Mouse (Mus musculus): ENCODE results near the gene Igf1. TPM values are rescaled to one million over a fixed set of nuclear protein-coding genes. Genes with fewer than 3 reads are reported as not detected.

The Igf1 gene
- polyA plus RNA-seq, 1 experiment from 2014 or later: 11.4 TPM

DNA sequence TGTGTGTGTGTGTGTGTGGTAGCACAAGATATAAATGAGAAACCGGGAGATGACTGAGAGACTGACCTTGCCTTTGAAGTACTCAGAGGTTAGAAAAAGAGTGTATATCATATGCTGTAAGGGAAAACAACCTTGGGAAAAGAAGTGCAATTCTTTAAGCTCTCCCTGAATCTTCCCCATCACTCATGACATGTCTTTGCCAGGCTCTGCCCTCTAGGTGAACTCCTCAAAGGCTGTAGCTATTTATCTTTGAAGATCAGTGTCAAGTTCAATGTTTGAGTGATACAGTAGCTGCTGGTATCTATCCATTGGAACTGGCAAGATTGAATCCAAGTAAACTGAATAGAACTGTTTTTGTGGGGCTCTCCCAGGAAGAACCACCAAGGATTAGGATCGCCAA is 9.2 kb downstream of the Igf1 start:
- Histone ChIP-seq H3K27me3 (ENCODE audit: control insufficient read depth, insufficient read depth, low read depth, low read length) (no peaks in the 10 kb centered on the region), H3K4me1 (ENCODE audit: control insufficient read depth, insufficient read depth, low read length) (no peaks in the 10 kb centered on the region), H3K36me3 (ENCODE audit: control insufficient read depth, insufficient read depth, low read length) (no peaks in the 10 kb centered on the region), H3K9me3 (replicated peaks; ENCODE audit: control insufficient read depth, low read length, poor library complexity, severe bottlenecking) (no peaks in the 10 kb centered on the region), H3K4me2 (ENCODE audit: low read length) (no peak overlapping the region), H3K4me3 (ENCODE audit: low read depth, low read length) (no peak overlapping the region), H3K9ac (ENCODE audit: low read depth, low read length) (no peak overlapping the region), H3K27ac (ENCODE audit: low read length) (no peak overlapping the region)
- no peak for ATAC-seq
- WGBS: 79% methylated on average over 2 of the region's 2 CpGs

DNA sequence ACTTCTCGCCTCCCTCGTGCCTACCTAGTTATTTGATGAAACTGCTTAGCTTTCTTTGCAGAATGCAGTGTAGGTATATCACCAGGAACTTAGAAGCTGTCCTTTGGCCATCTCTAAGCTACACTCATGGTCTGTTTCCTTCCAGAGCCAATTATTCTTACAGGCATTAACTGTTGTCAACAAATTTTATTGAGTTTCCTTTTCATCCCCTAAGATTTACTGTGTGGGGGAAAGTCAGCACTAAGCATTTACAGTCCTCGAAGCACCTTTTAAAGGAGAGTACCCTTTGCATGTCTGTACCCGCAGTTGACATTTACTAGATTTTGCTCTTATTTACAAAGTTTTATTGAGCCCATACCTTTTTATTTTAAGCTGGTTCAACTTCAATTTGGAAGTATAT is 9.6 kb downstream of the Igf1 start:
- no peaks in the 10 kb centered on the region for H3K4me1 ChIP-seq (ENCODE audit: control insufficient read depth, insufficient read depth, low read length)
- H3K9me3 ChIP-seq (replicated peaks; ENCODE audit: control insufficient read depth, low read length, poor library complexity, severe bottlenecking): no peaks in the 10 kb centered on the region
- no peak overlapping the region for H3K9ac ChIP-seq (ENCODE audit: low read depth, low read length)
- H3K4me2 ChIP-seq (ENCODE audit: low read length): no peak overlapping the region
- ATAC-seq: no peak
- no peaks in the 10 kb centered on the region for H3K36me3 ChIP-seq (ENCODE audit: control insufficient read depth, insufficient read depth, low read length)
- no peak overlapping the region for H3K27ac ChIP-seq (ENCODE audit: low read length)
- H3K27me3 ChIP-seq (ENCODE audit: control insufficient read depth, insufficient read depth, low read depth, low read length): no peaks in the 10 kb centered on the region
- no peak overlapping the region for H3K4me3 ChIP-seq (ENCODE audit: low read depth, low read length)
- WGBS: 86% methylated on average over 4 of the region's 4 CpGs

GRCm38 (mm10) chr10:87868349-87869053 is 10.4 kb downstream of the Igf1 start:
- Histone ChIP-seq H3K9me3 (replicated peaks; ENCODE audit: control insufficient read depth, low read length, poor library complexity, severe bottlenecking) (no peaks in the 10 kb centered on the region), H3K27me3 (ENCODE audit: control insufficient read depth, insufficient read depth, low read depth, low read length) (no peaks in the 10 kb centered on the region), H3K4me3 (ENCODE audit: low read depth, low read length) (no peak overlapping the region), H3K9ac (ENCODE audit: low read depth, low read length) (no peak overlapping the region), H3K4me2 (ENCODE audit: low read length) (no peak overlapping the region), H3K27ac (ENCODE audit: low read length) (no peak overlapping the region), H3K4me1 (ENCODE audit: control insufficient read depth, insufficient read depth, low read length) (no peaks in the 10 kb centered on the region), H3K36me3 (ENCODE audit: control insufficient read depth, insufficient read depth, low read length) (no peaks in the 10 kb centered on the region)
- 74% methylated on average over 9 of the region's 9 CpGs for WGBS
- no peak for ATAC-seq

DNA sequence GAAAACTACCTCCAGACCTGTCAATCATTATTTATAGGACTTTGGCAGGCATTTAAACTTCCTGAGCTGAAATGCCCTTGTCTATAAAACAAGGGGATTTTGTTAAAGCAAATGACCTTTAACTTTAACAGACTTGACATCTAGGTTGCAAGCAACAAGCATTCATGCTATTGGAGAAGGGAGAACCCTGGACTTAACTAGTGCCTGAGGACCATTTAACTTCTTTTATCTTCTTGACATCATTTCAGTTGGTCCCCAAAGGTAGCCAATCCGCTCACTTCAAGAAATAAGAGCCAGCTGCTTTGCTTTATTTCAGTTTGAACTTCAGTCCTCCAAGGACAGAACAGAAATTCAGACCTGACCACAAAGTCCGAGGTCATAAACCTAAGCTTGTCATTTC is 11.1 kb downstream of the Igf1 start:
- no peak overlapping the region for H3K4me3 ChIP-seq (ENCODE audit: low read depth, low read length)
- no peak overlapping the region for H3K9ac ChIP-seq (ENCODE audit: low read depth, low read length)
- H3K36me3 ChIP-seq (ENCODE audit: control insufficient read depth, insufficient read depth, low read length): no peaks in the 10 kb centered on the region
- no peak overlapping the region for H3K27ac ChIP-seq (ENCODE audit: low read length)
- H3K27me3 ChIP-seq (ENCODE audit: control insufficient read depth, insufficient read depth, low read depth, low read length): no peaks in the 10 kb centered on the region
- no peaks in the 10 kb centered on the region for H3K9me3 ChIP-seq (replicated peaks; ENCODE audit: control insufficient read depth, low read length, poor library complexity, severe bottlenecking)
- WGBS: 73% methylated on average over 2 of the region's 2 CpGs
- H3K4me1 ChIP-seq (ENCODE audit: control insufficient read depth, insufficient read depth, low read length): no peaks in the 10 kb centered on the region
- ATAC-seq: no peak
- no peak overlapping the region for H3K4me2 ChIP-seq (ENCODE audit: low read length)

- 80% methylated on average over 1 of the region's 1 CpGs for WGBS
- no peaks in the 10 kb centered on the region for H3K4me1 ChIP-seq (ENCODE audit: control insufficient read depth, insufficient read depth, low read length)
- no peaks in the 10 kb centered on the region for H3K9me3 ChIP-seq (replicated peaks; ENCODE audit: control insufficient read depth, low read length, poor library complexity, severe bottlenecking)
- no peak overlapping the region for H3K4me2 ChIP-seq (ENCODE audit: low read length)
- H3K27ac ChIP-seq (ENCODE audit: low read length): no peak overlapping the region
- H3K27me3 ChIP-seq (ENCODE audit: control insufficient read depth, insufficient read depth, low read depth, low read length): no peaks in the 10 kb centered on the region
- ATAC-seq: no peak
- no peak overlapping the region for H3K4me3 ChIP-seq (ENCODE audit: low read depth, low read length)
- no peaks in the 10 kb centered on the region for H3K36me3 ChIP-seq (ENCODE audit: control insufficient read depth, insufficient read depth, low read length)
- no peak overlapping the region for H3K9ac ChIP-seq (ENCODE audit: low read depth, low read length)
Measured at GRCm38 (mm10) chr10:87869691-87870090, 11.6 kb downstream of the Igf1 start.

- Histone ChIP-seq H3K27ac (ENCODE audit: low read length) (no peak overlapping the region), H3K36me3 (ENCODE audit: control insufficient read depth, insufficient read depth, low read length) (no peaks in the 10 kb centered on the region), H3K4me1 (ENCODE audit: control insufficient read depth, insufficient read depth, low read length) (no peaks in the 10 kb centered on the region), H3K4me3 (ENCODE audit: low read depth, low read length) (no peak overlapping the region), H3K4me2 (ENCODE audit: low read length) (no peak overlapping the region), H3K27me3 (ENCODE audit: control insufficient read depth, insufficient read depth, low read depth, low read length) (no peaks in the 10 kb centered on the region), H3K9ac (ENCODE audit: low read depth, low read length) (no peak overlapping the region), H3K9me3 (replicated peaks; ENCODE audit: control insufficient read depth, low read length, poor library complexity, severe bottlenecking) (no peaks in the 10 kb centered on the region)
- WGBS: 40% methylated on average over 8 of the region's 8 CpGs
- ATAC-seq: no peak
Measured at GRCm38 (mm10) chr10:87871863-87872647, 14.0 kb downstream of the Igf1 start.

DNA sequence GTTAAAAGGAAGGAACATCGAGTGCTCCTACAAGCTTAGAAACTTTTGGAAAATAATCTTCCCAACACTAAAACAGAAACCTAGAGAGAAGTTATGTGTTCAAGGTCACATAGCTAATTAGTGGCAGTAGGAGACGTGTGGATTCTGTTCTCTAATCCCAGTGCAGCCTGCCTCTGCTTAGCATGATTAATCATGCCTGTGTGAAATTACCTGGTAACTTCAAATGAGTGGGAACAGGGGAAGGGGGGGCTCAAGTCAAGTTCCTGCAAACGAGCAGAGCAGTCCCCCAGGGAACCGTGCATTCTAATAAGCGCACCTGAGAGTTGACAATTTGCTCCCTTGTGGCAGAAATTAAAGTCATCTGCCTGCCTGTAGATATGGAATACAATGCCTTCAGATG is 14.8 kb downstream of the Igf1 start:
- 50% methylated on average over 5 of the region's 5 CpGs for WGBS
- ATAC-seq: no peak
- Histone ChIP-seq H3K9me3 (replicated peaks; ENCODE audit: control insufficient read depth, low read length, poor library complexity, severe bottlenecking) (no peaks in the 10 kb centered on the region), H3K27ac (ENCODE audit: low read length) (no peak overlapping the region), H3K9ac (ENCODE audit: low read depth, low read length) (no peak overlapping the region), H3K4me1 (ENCODE audit: control insufficient read depth, insufficient read depth, low read length) (no peaks in the 10 kb centered on the region), H3K4me3 (ENCODE audit: low read depth, low read length) (no peak overlapping the region), H3K36me3 (ENCODE audit: control insufficient read depth, insufficient read depth, low read length) (no peaks in the 10 kb centered on the region), H3K27me3 (ENCODE audit: control insufficient read depth, insufficient read depth, low read depth, low read length) (no peaks in the 10 kb centered on the region), H3K4me2 (ENCODE audit: low read length) (no peak overlapping the region)

DNA sequence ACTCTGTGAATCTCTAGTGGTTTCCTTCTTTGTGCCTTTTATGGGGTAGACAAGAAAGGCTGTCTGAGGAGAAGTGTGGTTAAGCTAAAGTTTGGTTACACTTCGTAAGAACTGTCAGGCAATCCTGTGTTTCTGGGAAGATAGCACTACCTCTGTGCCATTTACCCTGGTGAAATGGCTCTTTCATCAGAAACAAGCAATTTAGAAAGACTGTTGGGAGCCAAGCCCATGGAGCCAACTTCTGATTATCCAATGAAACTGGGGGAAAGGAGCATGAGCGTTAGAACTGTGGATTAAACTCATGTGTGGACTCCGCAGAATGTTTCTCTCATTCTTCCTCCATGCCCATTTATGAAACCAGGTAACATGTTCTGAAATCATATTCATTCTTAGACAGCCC is 15.5 kb downstream of the Igf1 start:
- Histone ChIP-seq H3K9ac (ENCODE audit: low read depth, low read length) (no peak overlapping the region), H3K4me1 (ENCODE audit: control insufficient read depth, insufficient read depth, low read length) (no peaks in the 10 kb centered on the region), H3K27me3 (ENCODE audit: control insufficient read depth, insufficient read depth, low read depth, low read length) (no peaks in the 10 kb centered on the region), H3K4me2 (ENCODE audit: low read length) (no peak overlapping the region), H3K27ac (ENCODE audit: low read length) (no peak overlapping the region), H3K4me3 (ENCODE audit: low read depth, low read length) (no peak overlapping the region), H3K9me3 (replicated peaks; ENCODE audit: control insufficient read depth, low read length, poor library complexity, severe bottlenecking) (no peaks in the 10 kb centered on the region), H3K36me3 (ENCODE audit: control insufficient read depth, insufficient read depth, low read length) (no peaks in the 10 kb centered on the region)
- no peak for ATAC-seq
- WGBS: 94% methylated on average over 3 of the region's 3 CpGs

DNA sequence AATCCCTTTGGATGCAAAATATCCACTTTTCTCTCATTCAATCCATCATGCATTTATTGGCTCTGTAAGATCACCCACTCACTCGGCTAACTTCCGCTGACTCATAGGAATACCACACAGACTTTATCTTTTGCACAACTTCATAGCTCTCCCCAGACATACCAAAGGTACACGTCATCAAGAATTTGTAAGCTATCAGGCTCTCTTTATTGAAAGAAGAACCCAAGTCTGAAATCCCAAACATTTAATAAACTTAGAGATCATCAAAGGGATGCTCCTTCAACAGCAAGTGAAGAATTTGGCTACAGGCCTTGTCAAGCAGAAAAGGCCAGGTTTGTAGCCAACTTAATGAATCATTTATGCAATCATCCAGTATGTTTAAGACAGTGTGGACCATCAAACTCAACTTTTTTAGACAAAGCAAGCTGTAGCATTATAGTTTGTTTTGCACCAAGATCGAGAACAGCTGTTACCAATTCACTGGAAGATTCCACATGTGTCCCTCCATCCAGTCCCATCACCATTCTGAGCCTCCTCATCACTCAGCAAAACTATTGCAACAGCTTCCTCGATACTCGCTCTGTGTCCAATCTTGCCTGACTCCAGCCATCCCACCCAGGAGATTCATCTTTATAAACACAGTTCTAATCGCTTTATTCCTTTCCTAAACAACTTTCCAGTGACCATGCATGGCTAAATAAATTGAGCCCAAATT is 22.2 kb downstream of the Igf1 start:
- H3K4me3 ChIP-seq (ENCODE audit: low read depth, low read length): no peak overlapping the region
- H3K27ac ChIP-seq (ENCODE audit: low read length): no peak overlapping the region
- no peak overlapping the region for H3K9ac ChIP-seq (ENCODE audit: low read depth, low read length)
- ATAC-seq: no peak
- H3K36me3 ChIP-seq (ENCODE audit: control insufficient read depth, insufficient read depth, low read length): no peaks in the 10 kb centered on the region
- no peak overlapping the region for H3K4me2 ChIP-seq (ENCODE audit: low read length)
- H3K4me1 ChIP-seq (ENCODE audit: control insufficient read depth, insufficient read depth, low read length): no peaks in the 10 kb centered on the region
- WGBS: 95% methylated on average over 7 of the region's 7 CpGs
- H3K9me3 ChIP-seq (replicated peaks; ENCODE audit: control insufficient read depth, low read length, poor library complexity, severe bottlenecking): no peaks in the 10 kb centered on the region
- no peaks in the 10 kb centered on the region for H3K27me3 ChIP-seq (ENCODE audit: control insufficient read depth, insufficient read depth, low read depth, low read length)

All from midbrain, embryonic 16.5 days (tissue).